Mouse (Mus musculus): ENCODE results near the gene Actn1. TPM values are rescaled to one million over a fixed set of nuclear protein-coding genes. Genes with fewer than 3 reads are reported as not detected.

The Actn1 gene
- total and polyA plus RNA-seq, 3 experiments, result 2.7 to 13.2 (median 5.5) TPM

GRCm38 (mm10) chr12:80230854-80231253, 29.3 kb downstream of the Actn1 start:
- peaks cover 19 to 72% of the 10 kb centered on the region in 2 experiments for H3K4me1 ChIP-seq (ENCODE audit: control insufficient read depth in 1 of 2, insufficient read depth in 2 of 2)
- H3K4me2 ChIP-seq (ENCODE audit: insufficient read depth, low read depth, poor library complexity, severe bottlenecking), result no peak overlapping the region
- H3K27me3 ChIP-seq (replicated peaks), result no peaks in the 10 kb centered on the region

GRCm38 (mm10) chr12:80230111-80230700, 30.0 kb downstream of the Actn1 start:
- in situ Hi-C loops (cut with MboI; ENCODE audit: low pct_ligation_motif_present, low pct_unique_long_range_greater_than_20kb, low sequenced_read_pairs) (no loop called here), dilution Hi-C loops (cut with MboI; ENCODE audit: extremely low pct_ligation_motif_present, extremely low pct_unique_long_range_greater_than_20kb, low sequenced_read_pairs) (no loop called here)
- H3K27me3 ChIP-seq (replicated peaks), result no peaks in the 10 kb centered on the region
- no peak overlapping the region for H3K4me3 ChIP-seq (replicated peaks in 1 of 3; ENCODE audit: low read depth in 2 of 3, low read length in 2 of 3, poor library complexity in 1 of 3)
- no peak overlapping the region for H3K4me2 ChIP-seq (ENCODE audit: insufficient read depth, low read depth, poor library complexity, severe bottlenecking)
- DNase-seq (ENCODE audit: extremely low read depth), result no peak
- no peaks in the 10 kb centered on the region for H3K79me2 ChIP-seq (replicated peaks; ENCODE audit: control insufficient read depth, extremely low read depth, insufficient read depth, poor library complexity, severe bottlenecking)
- H3K36me3 ChIP-seq (replicated peaks in 1 of 2; ENCODE audit: control insufficient read depth in 1 of 2, insufficient read depth in 1 of 2, low read length in 1 of 2), result no peaks in the 10 kb centered on the region
- H3K4me1 ChIP-seq (ENCODE audit: control insufficient read depth in 1 of 2, insufficient read depth in 2 of 2), result peaks cover 14 to 65% of the 10 kb centered on the region in 2 experiments
- no peak overlapping the region for H3K27ac ChIP-seq (ENCODE audit: insufficient read depth, low read depth)
- TF ChIP-seq MAX (IDR thresholded peaks at IDR 0.05; ENCODE audit: low read length) (no peak), TCF12 (IDR thresholded peaks at IDR 0.05; ENCODE audit: low read depth, low read length) (no peak), NELFE (IDR thresholded peaks at IDR 0.05; ENCODE audit: low read depth, low read length) (no peak), GABPA (IDR thresholded peaks at IDR 0.05; ENCODE audit: insufficient replicate concordance, low read depth, low read length) (no peak), TBP (conservative IDR thresholded peaks at IDR 0.05; ENCODE audit: low read depth, low read length) (no peak), RCOR1 (conservative IDR thresholded peaks at IDR 0.05; ENCODE audit: low read depth, low read length) (no peak), ZMIZ1 (IDR thresholded peaks at IDR 0.05; ENCODE audit: low read depth, low read length) (no peak), POLR2A (IDR thresholded peaks at IDR 0.05; ENCODE audit: low read depth, low read length) (no peak), PAX5 (IDR thresholded peaks at IDR 0.05; ENCODE audit: low read length) (no peak), POLR2AphosphoS2 (IDR thresholded peaks at IDR 0.05; ENCODE audit: low read depth, low read length) (no peak), SMC3 (IDR thresholded peaks at IDR 0.05; ENCODE audit: low read depth, low read length) (no peak)
- H3K9me3 ChIP-seq (replicated peaks; ENCODE audit: low read length), result peaks cover 8% of the 10 kb centered on the region
- H3K9ac ChIP-seq (ENCODE audit: insufficient read depth, low read depth), result no peak overlapping the region

More at GRCm38 (mm10) chr12:80230854-80231253, 29.3 kb downstream of the Actn1 start:
- peaks cover 8% of the 10 kb centered on the region for H3K9me3 ChIP-seq (replicated peaks; ENCODE audit: low read length)
- H3K4me3 ChIP-seq (replicated peaks in 1 of 3; ENCODE audit: low read depth in 2 of 3, low read length in 2 of 3, poor library complexity in 1 of 3), result no peak overlapping the region
- in situ Hi-C loops (cut with MboI; ENCODE audit: low pct_ligation_motif_present, low pct_unique_long_range_greater_than_20kb, low sequenced_read_pairs) (no loop called here), dilution Hi-C loops (cut with MboI; ENCODE audit: extremely low pct_ligation_motif_present, extremely low pct_unique_long_range_greater_than_20kb, low sequenced_read_pairs) (no loop called here)
- TF ChIP-seq CTCF (conservative IDR thresholded peaks at IDR 0.05 in 1 of 2, IDR thresholded peaks at IDR 0.05 in 1 of 2; ENCODE audit: low read depth in 2 of 2, low read length in 2 of 2) (no peak), USF2 (conservative IDR thresholded peaks at IDR 0.05; ENCODE audit: low read depth, low read length) (no peak)
- no peaks in the 10 kb centered on the region for H3K36me3 ChIP-seq (replicated peaks in 1 of 2; ENCODE audit: control insufficient read depth in 1 of 2, insufficient read depth in 1 of 2, low read length in 1 of 2)
- H3K9ac ChIP-seq (ENCODE audit: insufficient read depth, low read depth), result no peak overlapping the region
- no peak for DNase-seq (ENCODE audit: extremely low read depth)
- no peak overlapping the region for H3K27ac ChIP-seq (ENCODE audit: insufficient read depth, low read depth)
- H3K79me2 ChIP-seq (replicated peaks; ENCODE audit: control insufficient read depth, extremely low read depth, insufficient read depth, poor library complexity, severe bottlenecking), result no peaks in the 10 kb centered on the region
